Mouse (Mus musculus): ENCODE measurements around the gene Fam50a. TPM values are rescaled to one million over a fixed set of nuclear protein-coding genes. Genes with fewer than 3 reads are reported as not detected.
"Not testable (repeated sequence)": the region's sequence is repeated elsewhere in the genome, so short reads cannot be mapped to it uniquely, and the experiment has no call there.

Fam50a gene
- polyA plus RNA-seq, 1 experiment = 224 TPM

DNA sequence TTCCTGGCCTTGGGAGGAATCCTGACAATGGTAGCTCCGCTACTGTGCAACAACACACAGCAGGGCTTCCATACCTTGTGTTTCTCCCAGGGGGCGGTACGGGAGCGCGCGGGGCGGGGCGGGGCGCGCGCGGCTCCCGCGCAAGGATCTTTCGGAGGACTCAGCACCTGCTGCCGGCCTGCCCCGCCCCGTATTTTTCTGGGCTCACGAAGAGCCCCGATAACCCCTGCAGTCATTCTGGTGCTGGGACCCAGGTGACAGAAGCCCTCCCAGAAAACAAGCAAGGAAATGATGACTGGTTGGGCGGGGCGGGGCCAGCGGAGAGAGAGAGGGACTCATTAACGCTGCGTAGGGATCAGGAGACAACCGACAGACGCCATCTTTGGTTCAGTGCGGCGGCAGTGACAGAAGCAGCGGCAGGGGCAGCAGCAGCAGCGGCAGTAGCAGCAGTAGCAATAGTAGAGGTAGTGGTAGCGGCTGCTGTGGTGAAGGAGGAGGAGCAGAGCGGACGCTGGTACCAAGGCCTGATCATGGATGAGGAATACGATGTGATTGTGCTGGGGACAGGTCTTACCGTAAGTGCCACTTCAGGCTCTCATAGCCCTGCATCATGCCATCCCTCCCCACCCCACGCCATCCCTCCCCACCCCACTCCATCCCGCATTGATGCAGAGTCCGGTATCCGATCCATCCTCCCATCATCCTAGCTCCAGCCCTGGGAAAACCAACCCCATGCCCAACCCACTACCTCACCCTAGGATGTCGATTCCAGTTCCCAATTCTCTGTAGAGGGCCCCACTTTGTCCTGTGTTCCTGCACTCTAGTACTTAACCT is 7.7 kb upstream of the Fam50a start, which contains the start of gene Gdi1:
Gene Gdi1 (plus strand): TSS at position 132 of the 834 bp plus-strand sequence.
- 18% methylated on average over 37 of the region's 41 CpGs for WGBS
- Histone ChIP-seq H3K27ac (ENCODE audit: insufficient read depth, low read depth, low read length) (peak within 1 kb of the TSS; percentile 100), H3K4me3 (ENCODE audit: insufficient read depth, low read depth, low read length) (peak within 1 kb of the TSS; percentile 85), H3K4me1 (ENCODE audit: control insufficient read depth, insufficient read depth, low read length) (peaks cover 5% of the 10 kb centered on the region; the same call in 1 of the 2 replicates)
- TF ChIP-seq CTCF (IDR thresholded peaks at IDR 0.05; ENCODE audit: insufficient read depth, low read depth, low read length) (no peak), POLR2A (IDR thresholded peaks at IDR 0.05; ENCODE audit: insufficient read depth, low read depth, low read length) (peak; percentile 81)

DNA sequence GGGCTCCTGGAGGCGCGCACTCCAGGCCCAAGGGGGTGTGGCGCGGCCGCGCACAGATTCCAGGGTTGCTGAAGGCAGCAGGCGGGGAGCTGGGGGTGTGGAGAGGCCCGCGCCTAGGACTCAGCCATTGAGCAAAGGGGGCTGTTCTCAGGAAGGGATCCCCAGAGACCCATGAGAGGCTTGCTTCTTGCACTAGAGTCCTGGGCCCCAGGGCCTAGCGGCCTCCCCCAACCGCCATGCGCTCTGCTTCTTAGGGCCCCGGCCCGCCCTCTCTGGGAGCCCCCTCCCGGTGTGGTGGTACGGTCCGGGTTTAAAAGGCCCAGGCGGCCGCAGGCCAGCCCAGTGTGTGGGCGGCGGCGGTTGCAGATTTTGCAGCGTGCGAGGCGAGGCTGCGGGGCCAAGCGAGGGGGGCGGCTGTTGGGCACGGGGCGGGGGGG is 15.9 kb downstream of the Fam50a start, which contains the start of gene Plxna3:
Gene Plxna3 (plus strand): TSS at position 342 of the 437 bp plus-strand sequence.
- Histone ChIP-seq H3K4me3 (ENCODE audit: insufficient read depth, low read depth, low read length) (peak within 1 kb of the TSS; percentile 59), H3K27ac (ENCODE audit: insufficient read depth, low read depth, low read length) (0 out of 2 replicates have a peak within 1 kb of the TSS, but pooled peaks have one; percentile 10), H3K4me1 (ENCODE audit: control insufficient read depth, insufficient read depth, low read length) (peaks cover 22% of the 10 kb centered on the region)
- no peak for TF ChIP-seq CTCF (IDR thresholded peaks at IDR 0.05; ENCODE audit: insufficient read depth, low read depth, low read length)
- peak; percentile 57 for TF ChIP-seq POLR2A (IDR thresholded peaks at IDR 0.05; ENCODE audit: insufficient read depth, low read depth, low read length)
- WGBS = 8% methylated on average over 28 of the region's 30 CpGs

DNA sequence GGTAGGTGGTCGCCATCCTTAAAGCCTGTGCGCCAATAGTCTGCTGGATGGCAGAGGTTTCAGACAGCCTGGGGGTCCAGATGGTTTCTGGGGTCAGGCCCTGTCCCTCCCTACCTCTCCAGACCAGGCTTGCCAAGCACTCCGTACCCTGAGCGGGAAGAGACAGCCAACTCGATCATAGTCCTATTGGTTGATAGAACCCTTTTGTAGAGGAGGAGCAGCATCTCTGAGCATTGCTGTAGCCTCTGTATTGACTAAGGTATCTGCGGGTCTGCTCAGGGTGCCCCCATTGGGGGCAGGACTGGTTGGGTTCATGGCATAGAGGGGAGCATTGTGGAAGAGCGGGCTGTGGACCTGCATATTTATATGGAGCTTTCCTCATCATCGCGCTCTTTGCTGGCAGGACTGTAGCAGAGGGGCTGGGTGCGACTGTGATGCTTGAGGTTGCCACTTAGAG is 16.4 kb downstream of the Fam50a start:
- 0 out of 2 replicates have a peak overlapping the region, but pooled peaks have one; percentile 10 for H3K27ac ChIP-seq (ENCODE audit: insufficient read depth, low read depth, low read length)
- whole genome bisulfite sequencing = 27% methylated on average over 10 of the region's 10 CpGs
- no peak for TF ChIP-seq CTCF (IDR thresholded peaks at IDR 0.05; ENCODE audit: insufficient read depth, low read depth, low read length)
- TF ChIP-seq POLR2A (IDR thresholded peaks at IDR 0.05; ENCODE audit: insufficient read depth, low read depth, low read length) = no peak
- H3K4me1 ChIP-seq (ENCODE audit: control insufficient read depth, insufficient read depth, low read length) = peaks cover 22% of the 10 kb centered on the region
- peak overlapping the region; percentile 59 for H3K4me3 ChIP-seq (ENCODE audit: insufficient read depth, low read depth, low read length)

DNA sequence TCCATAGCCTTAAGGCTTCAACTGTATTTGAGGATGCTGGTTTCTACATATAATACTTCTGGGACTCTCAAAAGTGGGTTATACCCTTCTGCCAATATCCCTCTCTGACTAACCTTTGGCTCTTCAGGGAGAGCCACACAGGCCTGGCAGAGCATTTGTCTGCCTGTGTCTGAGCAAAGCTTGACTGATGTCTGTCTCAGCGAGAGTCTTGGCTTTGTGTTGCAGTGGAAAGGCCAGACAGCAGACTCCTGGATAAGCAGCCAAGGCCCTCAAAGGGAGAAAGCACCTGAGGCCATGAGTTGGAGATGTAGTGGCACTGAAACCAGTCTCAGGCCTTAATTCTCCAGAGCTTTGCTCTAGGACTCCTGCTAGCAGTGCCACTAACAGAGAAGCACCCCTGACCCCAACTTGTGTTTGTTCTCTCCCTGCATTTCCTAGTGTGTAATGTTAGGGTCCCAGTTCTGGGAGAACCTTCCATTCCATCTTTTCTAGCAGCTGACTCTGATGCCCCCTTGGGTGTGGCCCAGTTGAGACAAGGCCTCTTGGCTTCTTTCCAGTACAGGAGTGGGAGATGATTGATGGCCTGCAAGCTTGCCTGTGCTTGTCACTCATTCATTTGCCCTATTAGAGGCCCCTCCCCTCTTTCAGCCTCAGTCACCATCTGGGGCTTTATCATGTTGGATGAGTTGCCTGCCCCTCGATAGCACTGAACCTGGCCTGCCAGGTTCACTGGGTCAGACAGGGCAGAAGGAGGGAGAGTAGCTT is 17.5 kb downstream of the Fam50a start:
- WGBS = 37% methylated on average over 2 of the region's 2 CpGs
- no peak overlapping the region for H3K27ac ChIP-seq (ENCODE audit: insufficient read depth, low read depth, low read length)
- no peak for TF ChIP-seq POLR2A (IDR thresholded peaks at IDR 0.05; ENCODE audit: insufficient read depth, low read depth, low read length)
- no peak for TF ChIP-seq CTCF (IDR thresholded peaks at IDR 0.05; ENCODE audit: insufficient read depth, low read depth, low read length)
- peak overlapping the region; percentile 59; the same call in 1 of the 2 replicates for H3K4me3 ChIP-seq (ENCODE audit: insufficient read depth, low read depth, low read length)
- peaks cover 22% of the 10 kb centered on the region for H3K4me1 ChIP-seq (ENCODE audit: control insufficient read depth, insufficient read depth, low read length)

DNA sequence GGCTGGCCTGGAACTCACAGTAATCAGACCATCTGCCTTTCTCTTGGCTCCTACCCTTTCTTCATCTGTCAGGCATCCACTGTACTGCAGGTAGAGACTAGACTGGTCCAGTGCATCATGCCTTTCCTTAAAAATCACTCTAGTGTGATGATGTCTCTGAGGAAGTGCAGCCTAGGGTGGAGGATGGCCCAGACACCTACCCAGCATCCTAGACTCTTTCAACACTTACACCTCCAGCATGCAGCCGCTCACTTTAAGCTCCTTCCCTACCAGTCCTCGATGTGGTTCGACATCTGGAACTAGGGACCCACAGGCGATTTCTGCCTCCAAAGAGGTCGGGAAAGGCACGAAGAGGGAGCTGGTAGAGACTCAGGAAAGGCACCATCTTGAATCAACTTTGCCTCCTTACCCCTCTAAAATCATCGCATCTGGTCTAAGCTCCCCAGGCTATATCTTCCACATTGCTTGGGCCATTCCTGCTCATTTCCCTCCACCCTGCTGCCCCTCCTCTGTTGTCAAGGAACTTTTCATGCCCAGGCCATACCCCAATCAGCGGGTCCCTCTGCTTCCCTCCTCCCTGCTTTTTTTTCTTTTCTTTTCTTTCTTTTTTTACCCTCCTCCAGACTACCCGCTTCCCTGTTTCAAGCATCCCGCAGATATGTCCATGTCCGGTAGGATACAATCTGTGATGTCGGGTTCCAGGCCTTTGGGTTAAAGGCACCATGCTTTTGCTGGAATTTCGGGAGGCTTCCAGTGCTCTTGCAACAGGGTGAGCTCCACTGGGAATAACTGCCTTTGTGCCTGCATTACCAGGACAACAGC is 40.0 kb downstream of the Fam50a start:
- TF ChIP-seq POLR2A (IDR thresholded peaks at IDR 0.05; ENCODE audit: insufficient read depth, low read depth, low read length) = no peak
- TF ChIP-seq CTCF (IDR thresholded peaks at IDR 0.05; ENCODE audit: insufficient read depth, low read depth, low read length) = no peak
- Histone ChIP-seq H3K4me3 (ENCODE audit: insufficient read depth, low read depth, low read length) (peak overlapping the region; percentile 58), H3K27ac (ENCODE audit: insufficient read depth, low read depth, low read length) (peak overlapping the region; percentile 73), H3K4me1 (ENCODE audit: control insufficient read depth, insufficient read depth, low read length) (no peaks in the 10 kb centered on the region)
- WGBS = 23% methylated on average over 13 of the region's 13 CpGs

DNA sequence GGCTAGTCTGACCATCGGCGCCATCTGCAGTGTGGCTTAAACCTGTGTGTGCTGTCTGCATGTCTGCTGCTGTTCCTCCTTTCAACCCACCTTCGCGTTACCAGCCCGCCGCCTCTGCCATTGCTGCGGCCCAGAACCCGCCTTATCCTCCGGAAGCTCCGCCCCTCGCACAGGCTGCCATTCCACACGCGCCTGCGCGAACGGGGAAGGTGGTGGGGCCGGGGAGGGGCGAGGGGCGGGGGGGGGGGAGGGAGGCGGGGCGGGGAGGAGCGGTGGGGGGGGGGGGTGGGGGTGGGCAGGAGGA is 40.6 kb downstream of the Fam50a start, which contains the start of gene Lage3:
Gene Lage3 (minus strand): TSS at position 152 of the 304 bp plus-strand sequence.
- WGBS = 24% methylated on average over 16 of the region's 22 CpGs
- peak within 1 kb of the TSS; percentile 58 for H3K4me3 ChIP-seq (ENCODE audit: insufficient read depth, low read depth, low read length)
- peak within 1 kb of the TSS; percentile 73 for H3K27ac ChIP-seq (ENCODE audit: insufficient read depth, low read depth, low read length)
- no peaks in the 10 kb centered on the region for H3K4me1 ChIP-seq (ENCODE audit: control insufficient read depth, insufficient read depth, low read length)
- TF ChIP-seq POLR2A (IDR thresholded peaks at IDR 0.05; ENCODE audit: insufficient read depth, low read depth, low read length) = peak; percentile 41; the same call in 1 of the 2 replicates
- TF ChIP-seq CTCF (IDR thresholded peaks at IDR 0.05; ENCODE audit: insufficient read depth, low read depth, low read length) = no peak

DNA sequence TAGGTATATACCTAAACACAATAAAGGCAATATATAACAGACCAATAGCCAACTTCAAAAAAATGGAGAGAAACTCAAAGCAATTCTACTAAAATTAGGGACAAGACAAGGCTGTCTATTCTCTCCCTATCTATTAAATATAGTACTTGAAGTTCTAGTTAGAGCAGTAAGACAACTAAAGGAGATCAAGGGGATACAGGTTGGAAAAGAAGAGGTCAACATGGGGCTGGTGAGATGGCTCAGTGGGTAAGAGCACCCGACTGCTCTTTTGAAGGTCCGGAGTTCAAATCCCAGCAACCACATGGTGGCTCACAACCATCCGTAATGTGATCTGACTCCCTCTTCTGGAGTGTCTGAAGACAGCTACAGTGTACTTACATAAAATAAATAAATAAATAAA is 44.2 kb downstream of the Fam50a start:
- H3K4me1 ChIP-seq (ENCODE audit: control insufficient read depth, insufficient read depth, low read length); H3K4me3 ChIP-seq (ENCODE audit: insufficient read depth, low read depth, low read length); H3K27ac ChIP-seq (ENCODE audit: insufficient read depth, low read depth, low read length): not testable (repeated sequence)
- WGBS = 90% methylated on average over 3 of the region's 3 CpGs

DNA sequence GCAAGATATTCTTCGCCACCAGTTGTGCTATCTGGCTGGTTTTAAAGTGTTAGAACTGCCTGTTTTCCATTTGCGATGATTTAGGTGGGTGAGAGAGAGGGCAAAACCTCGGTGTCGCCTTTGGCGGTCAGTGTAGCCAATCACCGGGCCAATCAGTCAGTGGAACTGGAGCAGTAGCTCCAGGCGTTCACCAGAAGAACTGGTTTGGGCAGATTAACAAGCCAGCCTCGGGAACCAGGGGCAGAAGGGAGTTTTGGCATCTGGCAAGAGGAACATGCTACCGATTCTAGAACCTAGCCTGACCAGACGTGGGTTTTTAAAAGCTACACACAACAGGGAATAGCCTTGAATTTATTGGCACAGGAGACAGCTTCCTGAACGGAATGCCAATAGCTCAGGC is 46.3 kb downstream of the Fam50a start:
- Histone ChIP-seq H3K27ac (ENCODE audit: insufficient read depth, low read depth, low read length) (no peak overlapping the region), H3K4me1 (ENCODE audit: control insufficient read depth, insufficient read depth, low read length) (no peaks in the 10 kb centered on the region), H3K4me3 (ENCODE audit: insufficient read depth, low read depth, low read length) (no peak overlapping the region)
- TF ChIP-seq POLR2A (IDR thresholded peaks at IDR 0.05; ENCODE audit: insufficient read depth, low read depth, low read length) (no peak), CTCF (IDR thresholded peaks at IDR 0.05; ENCODE audit: insufficient read depth, low read depth, low read length) (no peak)
- WGBS = 52% methylated on average over 11 of the region's 11 CpGs
